Mouse (Mus musculus): Measurements from ENCODE around the gene Olfr1097.

Olfr1097 gene

DNA sequence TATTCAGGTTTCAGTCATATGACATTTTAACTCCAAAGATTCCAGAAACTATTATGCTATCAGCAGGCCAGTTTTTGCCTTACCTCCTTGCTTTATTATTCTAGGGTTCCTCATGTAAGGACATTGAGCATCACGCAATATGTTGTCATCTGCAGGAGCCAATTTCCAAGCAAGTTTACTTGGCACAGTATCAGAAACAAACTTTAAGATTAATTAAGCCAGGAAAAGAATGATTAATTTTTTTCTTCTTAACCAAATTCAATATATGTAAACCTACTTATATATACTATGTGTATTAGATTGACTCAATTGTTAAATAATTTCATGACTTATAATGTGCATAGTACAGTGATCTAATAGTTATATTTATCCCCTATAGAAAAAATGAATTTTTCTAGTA, at the start of gene Olfr1097:
Gene Olfr1097 (minus strand): TSS at position 101 of the 400 bp plus-strand sequence.
- no peak for DNase-seq

- DNase-seq, result no peak
Measured at GRCm38 (mm10) chr2:86926557-86926956, 34.5 kb upstream of the Olfr1097 start.

- DNase-seq, result no peak
Measured at GRCm38 (mm10) chr2:86924445-86924844, 32.4 kb upstream of the Olfr1097 start, which contains the start of gene Olfr1098. Gene Olfr1098, minus strand, starts transcription at chr2:86924545.

DNA sequence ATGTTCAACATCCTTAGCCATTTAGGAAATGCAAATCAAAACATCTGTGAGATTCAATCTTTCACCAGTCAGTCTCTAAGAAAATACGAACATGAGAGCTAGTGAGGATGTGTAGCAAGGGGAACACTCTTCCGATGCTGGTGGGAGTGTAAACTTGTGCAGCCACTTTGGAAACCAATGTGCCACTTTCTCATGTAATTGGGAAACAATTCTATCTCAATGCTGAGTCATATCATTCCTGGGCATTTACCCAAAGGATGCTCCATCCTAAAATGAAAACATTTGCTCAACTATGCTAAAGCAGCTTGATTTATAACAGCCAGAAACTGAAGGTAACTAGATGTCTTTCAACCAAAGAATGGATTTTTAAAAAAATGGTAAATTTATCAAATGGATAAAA, 13.6 kb upstream of the Olfr1097 start:
- DNase-seq, result no peak

DNA sequence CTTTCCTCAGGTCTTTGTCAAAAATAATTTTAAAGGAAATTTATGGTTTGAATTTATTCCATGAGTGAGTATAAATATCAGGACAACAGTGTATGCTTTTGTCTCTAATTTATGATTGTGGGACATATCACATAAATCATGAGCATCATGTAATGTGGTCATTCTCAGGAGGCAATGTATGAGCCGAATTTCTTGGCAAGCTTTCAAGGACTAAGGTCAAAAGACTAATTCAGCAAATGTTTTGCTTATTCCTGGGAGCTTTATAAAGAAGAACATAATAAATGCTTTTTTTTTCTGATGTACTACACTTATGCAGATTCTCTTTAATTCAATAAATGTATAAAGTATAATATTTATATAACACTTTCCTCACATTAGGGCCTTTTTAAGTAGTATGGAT, 17.3 kb downstream of the Olfr1097 start, which contains the start of gene Gm13723:
Gene Gm13723 (minus strand): TSS at position 101 of the 400 bp plus-strand sequence.
- DNase-seq, result no peak

DNA sequence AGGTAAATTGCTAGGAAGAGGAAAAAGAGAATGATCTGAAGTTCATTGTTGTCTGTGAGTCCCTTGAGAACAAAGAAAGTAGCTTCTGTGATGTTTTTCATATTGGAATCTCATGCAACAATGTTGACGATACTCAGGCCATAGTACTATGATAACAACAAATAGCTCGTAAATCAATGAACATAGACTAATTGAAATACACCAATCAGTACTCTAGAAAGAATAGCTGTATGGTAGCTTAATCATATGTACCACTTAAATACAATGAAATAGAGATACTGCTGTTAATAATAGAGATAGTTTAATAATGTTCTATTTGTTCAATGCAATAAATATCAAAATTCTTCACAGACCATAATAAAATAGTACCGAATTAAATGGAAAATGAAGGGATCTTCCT, 40.4 kb downstream of the Olfr1097 start, which contains the start of gene Olfr1095:
Gene Olfr1095 (minus strand): TSS at position 101 of the 400 bp plus-strand sequence.
- DNase-seq, result no peak
